Mouse (Mus musculus) testis, adult 2 months (tissue): Measurements from ENCODE around the gene Set.

Experiments
- CTCF ChIP-seq: fragments of 200-500 bp; IDR thresholded peaks from 2 replicates; pipeline ENCODE4 v1.5.1; 2012; ENCODE audit warnings: low read depth, mild to moderate bottlenecking, inconsistent platforms, low read length, moderate library complexity; ENCODE audit not compliant: control insufficient read depth, insufficient read depth, insufficient replicate concordance
- POLR2A ChIP-seq: fragments of 200-500 bp; IDR thresholded peaks from 2 replicates; pipeline ENCODE4 v1.6.1; 2012; ENCODE audit warnings: low read depth, mild to moderate bottlenecking, inconsistent platforms, low read length, moderate library complexity; ENCODE audit not compliant: control insufficient read depth

DNA sequence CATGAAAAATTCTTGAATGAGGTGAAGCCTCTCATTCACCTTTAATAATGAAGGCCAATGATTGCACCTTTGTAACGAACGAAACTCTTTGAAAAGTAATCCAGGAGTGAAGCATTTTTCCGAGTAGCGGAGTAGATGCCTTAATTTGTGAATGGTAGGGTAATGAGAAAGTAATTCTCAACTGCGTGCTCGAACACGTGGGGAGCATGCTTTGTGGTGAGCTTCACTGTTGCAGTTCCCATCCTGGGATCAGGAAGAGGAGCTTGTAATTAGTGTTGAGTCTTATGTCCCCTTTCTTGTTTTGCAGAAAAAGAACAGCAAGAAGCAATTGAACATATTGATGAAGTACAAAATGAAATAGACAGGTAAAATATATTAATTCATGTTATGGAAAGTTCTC lies 10.8 kb downstream of the Set start:
- no peak for TF ChIP-seq POLR2A
- TF ChIP-seq CTCF: no peak
